In genomic region chr8:4492851-4493685, GRCm38 (mm10) we compare ENCODE assay signal across 8 mouse cellular contexts. TPM values are rescaled to one million over a fixed set of nuclear protein-coding genes. Genes with fewer than 3 reads are reported as not detected.
DNase-seq lines count a peak whose midpoint lies in the region; ATAC-seq and TF ChIP-seq lines count a peak whose summit lies in the region.

Cers4 (plus strand) TSS chr8:4493026.

- CTCF ChIA-PET in Patski (lab: Charles Lee) = interaction anchor here (1.3 kb wide), 1 partner anchor 47 kb away, joined by 3 read pairs; no protein-coding TSS in a partner anchor

- H3K36me3 ChIP-seq in hindbrain, embryonic 14.5 days (replicated peaks; ENCODE audit: control insufficient read depth, insufficient read depth) = no peaks in the 10 kb centered on the region

- peak within 1 kb of the TSS; percentile 61 for H3K4me3 ChIP-seq in hindbrain, embryonic 14.5 days (replicated peaks; ENCODE audit: low read length)

- TF ChIP-seq CTCF in Patski (IDR thresholded peaks at IDR 0.05) = no peak

- under 1% methylated on average over 36 of the region's 39 CpGs for WGBS in hindbrain, embryonic 14.5 days

- peak; percentile 85 for ATAC-seq in Patski
- peak; percentile 91 for ATAC-seq in hindbrain, embryonic 14.5 days (ENCODE audit: low FRiP score)

- POLR2A ChIA-PET in Patski (lab: Charles Lee) = no interaction called here

- H3K4me1 ChIP-seq in hindbrain, embryonic 14.5 days (replicated peaks; ENCODE audit: control insufficient read depth, insufficient read depth, low read length) = peaks cover 22% of the 10 kb centered on the region

- no peak for DNase-seq in Patski (ENCODE audit: low read depth, low spot score)
- DNase-seq in cerebellum, postnatal 10 days = peak; percentile 88 to 91
- DNase-seq in frontal cortex, postnatal 36 days (ENCODE audit: low spot score in 2 of 2) = peak; percentile 50 to 82
- peak; percentile 74 for DNase-seq in hindbrain, embryonic 14.5 days (ENCODE audit: low spot score)
- DNase-seq in layer of hippocampus, postnatal 36 days = peak; percentile 41 to 82
- DNase-seq in lung, postnatal 25 days (ENCODE audit: low spot score) = peak; percentile 93
- peak; percentile 82 for DNase-seq in retina, embryonic 14.5 days (ENCODE audit: low spot score)
- peak; percentile 90 for DNase-seq in thymus, postnatal 4 days

- H3K27ac ChIP-seq in hindbrain, embryonic 14.5 days = peak within 1 kb of the TSS; percentile 78

- peak within 1 kb of the TSS; percentile 91 for H3K4me2 ChIP-seq in hindbrain, embryonic 14.5 days (replicated peaks)

- peak within 1 kb of the TSS; percentile 79 for H3K9ac ChIP-seq in hindbrain, embryonic 14.5 days

- peaks cover 6% of the 10 kb centered on the region for H3K27me3 ChIP-seq in Patski
- no peaks in the 10 kb centered on the region for H3K27me3 ChIP-seq in hindbrain, embryonic 14.5 days (ENCODE audit: control insufficient read depth, insufficient read depth, low read length)

- in situ Hi-C loops in Patski (cut with MboI; ENCODE audit: low pct_unique_long_range_greater_than_20kb) = no loop called here

- no peaks in the 10 kb centered on the region for H3K9me3 ChIP-seq in hindbrain, embryonic 14.5 days (ENCODE audit: control insufficient read depth, low read length)

RNA-seq across cellular contexts. Expression of gene Cers4, which starts in this region (rescaled TPM):
- polyA plus RNA-seq in Patski (2021) = 21.1 TPM
- 44.4 and 52.7 TPM in 2 replicates for polyA plus RNA-seq in hindbrain, embryonic 14.5 days (2014; fragmentation: Nextera tagmentation; extraction: Ambion mirVana)
- total RNA-seq in layer of hippocampus, postnatal 36 days (2021) = 10 to 100 TPM; 48.0 to 50.3 TPM
